Mouse (Mus musculus): ENCODE results near the gene Gm7030. TPM values are rescaled to one million over a fixed set of nuclear protein-coding genes. Genes with fewer than 3 reads are reported as not detected.
"Not testable (repeated sequence)": the region's sequence is repeated elsewhere in the genome, so short reads cannot be mapped to it uniquely, and the experiment has no call there.

Gm7030 gene
- polyA plus RNA-seq (2015; fragmentation: Nextera tagmentation; extraction: Ambion mirVana): not detected in 2 replicates

DNA sequence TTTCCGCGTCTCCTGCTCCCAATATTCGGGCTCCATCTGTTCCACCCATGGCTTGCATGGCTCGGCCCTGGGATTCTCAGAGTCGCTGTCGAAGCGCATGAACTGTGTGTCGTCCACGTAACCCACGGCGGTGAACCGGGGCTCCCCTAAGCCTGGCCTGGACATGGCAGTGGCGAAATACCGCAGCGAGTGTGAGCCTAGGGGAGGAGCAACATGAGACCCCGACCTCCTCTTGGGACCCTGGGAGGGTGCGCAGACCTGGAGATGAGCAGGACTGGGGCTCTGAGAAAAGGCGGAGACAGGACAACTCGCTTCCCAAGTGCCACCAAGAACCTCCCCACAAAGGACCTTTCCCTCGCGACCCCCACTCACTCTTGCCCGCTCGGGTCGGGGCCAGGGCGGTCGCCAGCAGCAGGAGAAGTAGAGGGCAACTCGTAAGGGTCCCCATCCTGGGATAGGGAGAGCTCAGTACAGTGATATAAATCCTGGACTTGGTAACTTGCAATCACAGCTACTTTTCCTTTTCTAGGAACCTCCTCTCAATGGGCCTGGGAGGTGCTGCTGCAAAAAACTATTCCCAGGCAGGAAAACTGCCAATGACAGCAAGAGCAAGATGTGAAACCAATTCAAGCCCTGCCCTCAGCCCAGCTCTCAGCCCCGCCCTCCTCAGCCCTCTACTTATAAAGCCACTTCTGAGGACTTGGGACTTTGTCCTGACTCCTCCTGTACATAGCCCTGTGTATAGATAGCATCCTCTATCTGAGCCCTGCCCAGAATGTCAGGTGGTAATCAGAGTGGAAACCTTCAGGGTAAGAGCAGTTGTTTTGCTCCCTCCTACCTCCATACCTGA lies at the start of gene Gm7030:
Gm7030 (minus strand) TSS at position 458 of the 850 bp plus-strand sequence.
- H3K4me1 ChIP-seq (replicated peaks); H3K36me3 ChIP-seq; H3K9me3 ChIP-seq; H3K9ac ChIP-seq; H3K27ac ChIP-seq; ATAC-seq (ENCODE audit: low FRiP score); H3K4me3 ChIP-seq; H3K4me2 ChIP-seq: not testable (repeated sequence)
- 30% methylated on average over 27 of the region's 28 CpGs for WGBS
- peaks cover 27% of the 10 kb centered on the region for H3K27me3 ChIP-seq

DNA sequence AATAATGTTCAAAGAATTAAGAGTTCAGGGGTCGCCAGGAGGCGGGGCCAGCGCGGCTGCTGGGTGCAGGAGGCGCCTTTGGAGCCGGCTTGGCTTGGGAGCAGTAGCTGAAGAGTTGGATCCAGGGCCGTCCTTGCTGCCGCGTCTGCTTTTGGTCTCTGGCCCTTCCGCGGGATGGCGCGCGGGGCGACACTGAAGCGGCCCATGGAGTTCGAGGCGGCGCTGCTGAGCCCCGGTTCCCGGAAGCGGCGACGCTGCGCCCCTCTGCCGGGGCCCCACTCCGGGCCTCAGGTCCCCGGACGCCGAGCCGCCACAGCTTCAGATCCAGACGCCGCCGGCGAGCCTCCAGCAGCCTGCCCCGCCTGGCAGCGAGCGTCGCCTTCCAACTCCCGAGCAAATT lies 49.7 kb upstream of the Gm7030 start:
- not testable (repeated sequence) for H3K9me3 ChIP-seq; H3K4me1 ChIP-seq (replicated peaks); ATAC-seq (ENCODE audit: low FRiP score); H3K36me3 ChIP-seq; H3K27ac ChIP-seq
- WGBS: under 1% methylated on average over 40 of the region's 40 CpGs
- H3K4me2 ChIP-seq: peak overlapping the region; percentile 55
- peak overlapping the region; percentile 35 for H3K4me3 ChIP-seq
- H3K27me3 ChIP-seq: peaks cover 50% of the 10 kb centered on the region
- H3K9ac ChIP-seq: 0 out of 2 replicates have a peak overlapping the region, but pooled peaks have one; percentile 39

DNA sequence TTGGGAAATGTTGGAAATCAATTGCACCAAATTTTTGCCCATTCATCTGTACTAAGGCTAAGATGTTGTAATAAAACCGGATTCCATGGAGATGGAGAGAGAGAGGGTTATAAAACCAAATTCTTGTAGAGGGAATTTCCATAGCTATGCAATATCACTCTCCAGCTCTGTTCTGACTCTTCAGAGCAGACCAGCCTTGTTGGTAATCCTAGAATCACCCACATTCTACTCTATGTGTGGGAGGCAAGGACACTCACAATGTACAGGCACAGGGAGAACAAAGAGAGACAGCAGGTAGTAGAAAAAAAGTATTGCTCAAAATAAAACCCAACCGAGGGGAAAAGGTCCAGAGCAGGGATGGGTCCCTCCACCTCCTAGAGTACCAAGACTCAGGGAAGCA lies 46.9 kb upstream of the Gm7030 start:
- H3K4me3 ChIP-seq; H3K36me3 ChIP-seq; H3K27ac ChIP-seq; ATAC-seq (ENCODE audit: low FRiP score); H3K4me2 ChIP-seq; H3K4me1 ChIP-seq (replicated peaks); H3K9me3 ChIP-seq; H3K9ac ChIP-seq: not testable (repeated sequence)
- peaks cover 32% of the 10 kb centered on the region for H3K27me3 ChIP-seq
- WGBS: no CpG with 5 or more reads among the region's 2 CpGs

DNA sequence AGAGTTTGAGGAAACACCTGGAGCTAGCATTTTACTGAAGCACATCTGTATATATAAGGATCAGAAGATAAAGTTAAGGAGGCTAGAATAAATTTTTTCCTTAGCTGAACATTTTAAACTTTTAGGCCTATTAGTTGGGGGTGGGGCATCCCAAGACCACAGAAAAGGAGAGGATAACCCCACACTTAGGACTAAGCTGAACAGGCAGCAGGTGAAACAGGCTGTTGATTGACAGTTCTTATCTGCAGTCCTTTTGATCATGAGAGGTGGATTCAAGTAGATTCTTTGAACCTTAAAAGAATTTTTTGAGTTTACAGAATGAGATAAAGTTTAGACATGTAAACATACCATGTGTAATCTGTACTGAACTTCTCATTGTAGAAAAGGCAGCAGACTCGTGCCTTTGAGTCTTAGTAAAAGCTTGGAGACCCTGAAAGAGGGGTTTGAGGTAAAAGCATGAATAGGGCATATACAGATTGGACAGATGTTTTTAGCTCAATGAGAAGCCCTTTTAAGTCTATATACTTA lies 41.1 kb upstream of the Gm7030 start:
- H3K4me2 ChIP-seq: no peak overlapping the region
- H3K4me3 ChIP-seq: no peak overlapping the region
- WGBS: 51% methylated on average over 1 of the region's 1 CpGs
- peaks cover 59% of the 10 kb centered on the region for H3K27me3 ChIP-seq
- H3K9me3 ChIP-seq: no peaks in the 10 kb centered on the region
- H3K9ac ChIP-seq: no peak overlapping the region
- ATAC-seq (ENCODE audit: low FRiP score): no peak
- 0 out of 2 replicates have a peak, but pooled peaks cover 10% of the 10 kb centered on the region for H3K4me1 ChIP-seq (replicated peaks)
- no peak overlapping the region for H3K27ac ChIP-seq
- no peaks in the 10 kb centered on the region for H3K36me3 ChIP-seq

GRCm38 (mm10) chr17:36169753-36170152 lies 40.5 kb upstream of the Gm7030 start:
- H3K4me1 ChIP-seq (replicated peaks): 0 out of 2 replicates have a peak, but pooled peaks cover 10% of the 10 kb centered on the region
- H3K27me3 ChIP-seq: peaks cover 65% of the 10 kb centered on the region
- no peak overlapping the region for H3K9ac ChIP-seq
- no peak for ATAC-seq (ENCODE audit: low FRiP score)
- no peak overlapping the region for H3K27ac ChIP-seq
- no peak overlapping the region for H3K4me2 ChIP-seq
- H3K36me3 ChIP-seq: no peaks in the 10 kb centered on the region
- H3K4me3 ChIP-seq: no peak overlapping the region
- no peaks in the 10 kb centered on the region for H3K9me3 ChIP-seq

- not testable (repeated sequence) for H3K4me2 ChIP-seq; H3K4me1 ChIP-seq (replicated peaks); H3K9me3 ChIP-seq; H3K36me3 ChIP-seq; H3K27ac ChIP-seq; H3K4me3 ChIP-seq; ATAC-seq (ENCODE audit: low FRiP score); H3K9ac ChIP-seq
- H3K27me3 ChIP-seq: peaks cover 70% of the 10 kb centered on the region
- 55% methylated on average over 1 of the region's 1 CpGs for WGBS
Measured at GRCm38 (mm10) chr17:36169094-36169493, 39.9 kb upstream of the Gm7030 start.

DNA sequence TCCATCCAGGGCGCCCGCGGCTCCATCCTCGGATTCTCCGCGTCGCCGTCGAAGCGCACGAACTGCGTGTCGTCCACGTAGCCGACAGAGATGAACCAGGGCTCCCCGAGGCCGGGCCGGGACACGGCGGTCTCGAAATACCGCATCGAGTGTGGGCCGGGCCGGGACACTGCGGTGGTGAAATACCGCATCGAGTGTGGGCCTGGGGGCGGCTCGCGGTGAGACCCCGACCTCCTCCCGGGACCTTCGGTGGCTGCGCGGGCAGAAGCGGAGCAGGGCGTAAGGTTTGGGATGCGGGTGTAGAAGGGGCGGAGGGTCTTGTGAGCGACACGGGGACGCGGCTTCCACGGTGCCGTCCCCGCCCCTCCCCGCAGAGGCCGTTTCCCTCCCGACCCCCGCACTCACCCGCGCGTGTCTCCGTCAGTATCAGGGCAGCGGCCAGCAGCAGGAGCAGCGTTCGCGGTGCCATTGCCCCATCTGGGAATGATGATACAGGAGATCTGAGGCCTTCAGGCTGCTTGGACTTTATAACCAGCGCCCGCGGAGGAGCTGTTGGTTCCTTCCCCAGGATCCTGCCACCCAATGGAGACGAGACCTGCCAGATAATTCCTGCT lies 38.9 kb upstream of the Gm7030 start, which contains the start of gene Gm8909:
Gm8909 (minus strand) TSS at position 499 of the 614 bp plus-strand sequence.
- peak within 1 kb of the TSS; percentile 41 for H3K4me2 ChIP-seq
- H3K4me3 ChIP-seq: peak within 1 kb of the TSS; percentile 26
- H3K4me1 ChIP-seq (replicated peaks): 0 out of 2 replicates have a peak, but pooled peaks cover 10% of the 10 kb centered on the region
- no peaks in the 10 kb centered on the region for H3K36me3 ChIP-seq
- no peak for ATAC-seq (ENCODE audit: low FRiP score)
- no peak within 1 kb of the TSS for H3K9ac ChIP-seq
- no peaks in the 10 kb centered on the region for H3K9me3 ChIP-seq
- H3K27me3 ChIP-seq: peaks cover 77% of the 10 kb centered on the region
- no peak within 1 kb of the TSS for H3K27ac ChIP-seq
- WGBS: 2% methylated on average over 63 of the region's 63 CpGs

DNA sequence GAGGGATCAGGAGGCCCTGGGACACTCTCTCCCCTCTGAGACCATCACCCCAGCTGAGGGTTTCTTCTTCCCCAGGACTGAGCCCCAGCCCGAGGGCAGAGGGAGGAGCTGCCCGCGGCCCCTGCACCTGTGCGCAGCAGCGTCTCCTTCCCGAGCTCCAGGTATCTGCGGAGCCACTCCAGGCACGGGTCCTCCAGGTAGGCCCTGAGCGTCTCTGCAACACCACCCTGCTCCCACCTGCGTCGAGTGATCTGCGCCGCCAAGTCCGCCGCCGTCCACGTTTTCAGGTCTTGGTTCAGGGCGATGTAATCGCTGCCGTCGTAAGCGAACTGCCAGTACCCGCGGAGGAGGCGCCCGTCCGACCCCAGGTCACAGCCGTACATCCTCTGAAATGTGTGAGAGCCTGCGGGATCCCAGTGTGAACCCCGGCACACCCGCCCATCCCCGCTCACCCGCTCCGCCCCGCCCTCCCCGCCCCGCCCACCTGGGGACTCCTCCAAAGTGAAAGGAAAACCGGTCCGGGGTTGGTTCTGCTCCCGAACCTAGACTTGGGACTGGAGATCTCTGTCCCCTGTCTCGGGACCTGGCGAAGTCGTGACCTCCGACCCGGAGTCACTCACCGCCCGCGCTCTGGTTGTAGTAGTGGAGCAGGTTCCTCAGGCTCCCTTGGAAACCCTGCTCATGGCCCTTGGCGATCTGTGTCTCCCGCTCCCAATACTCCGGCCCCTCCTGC lies 38.2 kb upstream of the Gm7030 start:
- H3K4me1 ChIP-seq (replicated peaks): 0 out of 2 replicates have a peak, but pooled peaks cover 10% of the 10 kb centered on the region
- peaks cover 83% of the 10 kb centered on the region for H3K27me3 ChIP-seq
- 1% methylated on average over 51 of the region's 51 CpGs for WGBS
- peak overlapping the region; percentile 26 for H3K4me3 ChIP-seq
- peak overlapping the region; percentile 41 for H3K4me2 ChIP-seq
- no peak overlapping the region for H3K9ac ChIP-seq
- ATAC-seq (ENCODE audit: low FRiP score): no peak
- no peaks in the 10 kb centered on the region for H3K9me3 ChIP-seq
- H3K27ac ChIP-seq: no peak overlapping the region
- H3K36me3 ChIP-seq: no peaks in the 10 kb centered on the region

DNA sequence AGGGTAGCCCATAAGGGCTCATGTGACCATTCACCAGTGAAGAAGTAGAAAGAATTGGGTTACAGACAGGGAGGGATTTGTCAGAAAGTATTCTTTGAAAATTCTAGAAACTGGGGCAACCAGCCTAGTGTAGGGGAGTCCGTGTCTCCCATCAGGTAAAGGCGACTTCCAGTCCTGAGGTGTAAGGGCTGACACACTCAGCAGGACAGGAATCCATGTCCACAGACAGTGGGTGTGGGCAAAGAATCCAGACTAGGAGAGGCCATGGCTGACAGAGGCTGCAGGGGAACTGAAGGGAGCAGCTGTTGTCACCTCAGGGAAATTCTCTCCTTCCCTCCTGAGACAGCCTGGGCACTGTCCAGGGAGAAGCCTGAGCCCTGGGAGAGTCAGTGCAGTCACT lies 37.7 kb upstream of the Gm7030 start:
- not testable (repeated sequence) for H3K9ac ChIP-seq; H3K36me3 ChIP-seq; H3K4me1 ChIP-seq (replicated peaks); ATAC-seq (ENCODE audit: low FRiP score); H3K9me3 ChIP-seq; H3K27ac ChIP-seq; H3K4me2 ChIP-seq; H3K4me3 ChIP-seq
- WGBS: 27% methylated on average over 2 of the region's 2 CpGs
- peaks cover 89% of the 10 kb centered on the region for H3K27me3 ChIP-seq

DNA sequence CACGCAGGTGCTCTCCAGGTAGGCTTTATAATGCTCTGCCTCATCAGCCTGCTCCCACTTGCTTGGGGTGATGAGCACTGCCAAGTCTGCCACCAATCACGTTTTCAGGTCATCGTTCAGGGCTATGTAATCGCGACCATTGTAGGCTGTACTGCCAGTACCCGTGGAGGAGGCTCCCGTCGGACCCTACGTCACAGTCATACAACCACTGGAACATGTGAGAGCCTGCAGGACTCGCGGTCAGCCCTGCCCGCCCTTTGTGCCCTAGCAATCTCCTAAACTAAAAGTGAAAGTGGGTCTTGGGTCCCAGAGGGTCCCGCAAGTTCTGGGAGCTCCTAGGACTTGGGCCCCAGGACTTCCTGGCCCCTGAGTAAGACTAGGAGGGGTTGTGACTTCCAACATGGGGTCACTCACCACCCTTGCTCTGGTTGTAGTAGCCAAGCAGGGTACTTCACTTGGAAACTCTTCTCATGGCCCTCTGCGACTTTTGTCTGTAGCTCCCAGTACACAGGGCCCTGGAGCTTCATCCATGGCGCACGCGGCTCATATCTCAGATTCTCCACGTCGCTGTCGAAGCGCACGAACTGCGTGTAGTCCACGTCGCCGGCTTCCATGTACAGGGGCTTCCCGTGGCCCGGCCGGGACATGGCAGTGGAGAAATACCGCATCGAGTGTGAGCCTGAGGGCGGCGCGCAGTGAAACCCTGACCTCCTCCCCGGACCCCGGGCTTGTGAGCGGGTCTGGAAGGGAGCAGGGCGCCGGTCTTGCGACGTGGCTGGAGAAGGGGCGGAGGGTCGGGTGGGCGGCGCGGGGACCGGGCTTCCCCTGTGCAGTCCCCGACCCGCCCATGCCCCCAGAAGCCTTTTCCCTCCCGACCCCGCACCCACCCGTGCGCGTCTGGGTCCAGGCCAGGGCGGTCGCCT lies 32.2 kb upstream of the Gm7030 start:
- WGBS: 2% methylated on average over 53 of the region's 56 CpGs
- H3K4me1 ChIP-seq (replicated peaks): peaks cover 5% of the 10 kb centered on the region
- no peaks in the 10 kb centered on the region for H3K9me3 ChIP-seq
- no peak for ATAC-seq (ENCODE audit: low FRiP score)
- peak overlapping the region; percentile 7; the same call in 1 of the 2 replicates for H3K4me3 ChIP-seq
- H3K9ac ChIP-seq: no peak overlapping the region
- H3K27ac ChIP-seq: no peak overlapping the region
- H3K4me2 ChIP-seq: peak overlapping the region; percentile 15; the same call in 1 of the 2 replicates
- peaks cover 94% of the 10 kb centered on the region for H3K27me3 ChIP-seq
- no peaks in the 10 kb centered on the region for H3K36me3 ChIP-seq

- ATAC-seq (ENCODE audit: low FRiP score); H3K27ac ChIP-seq; H3K9me3 ChIP-seq; H3K36me3 ChIP-seq; H3K9ac ChIP-seq; H3K4me1 ChIP-seq (replicated peaks): not testable (repeated sequence)
- peak overlapping the region; percentile 26; the same call in 1 of the 2 replicates for H3K4me3 ChIP-seq
- peaks cover 94% of the 10 kb centered on the region for H3K27me3 ChIP-seq
- 10% methylated on average over 11 of the region's 11 CpGs for WGBS
- H3K4me2 ChIP-seq: peak overlapping the region; percentile 49
Measured at GRCm38 (mm10) chr17:36158264-36158663, 29.0 kb upstream of the Gm7030 start.
